Mouse (Mus musculus) G1E-ER4 (cell line): ENCODE measurements at regions not wholly inside any gene's neighbourhood (a gene's known extent, or its start where the extent isn't known, plus 50 kb on each side); places are given as distances from the start of the nearest gene placed in this dataset.

ENCODE experiments used
- GATA1 ChIP-seq: IDR thresholded peaks from one replicate; pipeline ENCODE4 v1.8.0; 2012; ENCODE audit warnings: low read length, inconsistent platforms

DNA sequence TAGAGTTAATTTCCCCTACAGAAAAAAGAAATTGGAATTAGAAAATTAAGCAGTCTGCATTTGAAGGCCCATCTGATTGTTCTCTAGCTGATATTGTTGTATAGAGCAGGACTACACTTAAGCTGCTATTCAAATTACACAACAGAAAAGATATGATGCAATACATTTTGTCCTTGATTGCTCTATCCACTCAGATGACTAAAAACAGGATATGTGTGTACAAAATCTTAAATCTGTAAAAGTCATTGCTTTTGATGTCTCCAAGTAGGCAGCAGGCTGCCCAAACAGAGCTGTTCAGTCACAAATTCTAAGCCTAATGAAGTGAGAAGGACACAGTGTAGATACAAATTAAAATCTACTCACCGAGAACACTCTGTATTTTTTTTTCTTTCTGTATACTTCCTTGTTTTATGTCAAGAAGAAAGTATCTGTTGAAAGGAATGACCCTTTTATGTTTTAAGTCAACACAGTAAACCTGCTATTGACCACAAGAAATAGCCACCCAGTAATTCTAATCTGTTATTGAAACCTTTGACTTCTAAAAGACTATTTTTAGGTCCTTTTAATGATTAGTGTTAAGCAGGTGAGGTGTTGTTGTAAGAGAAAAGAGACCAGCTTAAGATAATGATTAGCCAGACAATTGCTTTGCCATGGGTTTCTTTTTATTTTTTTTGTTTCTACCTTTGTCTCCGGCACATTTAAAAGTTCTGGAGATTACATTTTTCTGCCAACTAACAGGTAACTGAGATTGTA, 315.0 kb upstream of the Cited2 start:
- no peak for TF ChIP-seq GATA1

DNA sequence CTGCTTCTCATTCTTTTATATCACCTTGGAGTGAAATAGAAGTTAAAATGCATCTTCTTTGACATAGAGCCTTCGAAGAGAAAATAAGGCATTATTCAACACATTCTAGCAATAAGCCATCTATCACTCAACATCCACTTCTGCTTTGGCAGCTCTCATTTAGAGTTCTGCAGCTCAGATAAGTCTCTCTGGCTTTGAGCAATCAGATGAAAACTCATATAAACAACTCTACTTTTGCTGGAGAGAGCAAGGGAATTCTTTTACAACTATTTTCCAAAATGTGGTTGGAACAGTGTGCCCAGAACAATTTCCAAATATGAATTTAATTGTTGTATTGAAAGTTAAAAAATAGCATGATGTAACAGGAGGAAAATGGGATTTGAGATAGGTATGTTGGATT, 314.2 kb upstream of the Cited2 start:
- TF ChIP-seq GATA1 = no peak

- TF ChIP-seq GATA1 = no peak
Measured at GRCm38 (mm10) chr10:17411300-17411987, 311.6 kb upstream of the Cited2 start.

DNA sequence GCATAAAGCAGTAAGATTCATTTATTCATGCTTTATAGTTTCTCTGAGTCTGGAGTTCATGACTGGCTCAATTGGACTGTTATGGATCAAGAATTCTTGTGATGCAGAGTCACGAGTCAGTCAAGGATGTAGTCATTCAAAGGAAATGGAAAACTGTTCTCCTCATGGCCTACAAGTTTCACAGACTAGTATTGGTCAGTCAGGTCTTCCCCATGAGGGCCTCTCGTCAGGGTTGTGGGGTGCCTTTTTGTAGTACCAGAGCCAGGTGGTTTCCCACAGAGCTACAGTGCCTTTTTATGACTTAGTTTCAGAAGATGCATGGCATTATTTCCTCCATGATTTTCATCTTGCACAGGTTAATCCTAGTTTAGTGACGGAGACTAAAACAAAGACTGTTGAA, 307.9 kb upstream of the Cited2 start:
- no peak for TF ChIP-seq GATA1

GRCm38 (mm10) chr10:17416121-17416520, 306.9 kb upstream of the Cited2 start:
- TF ChIP-seq GATA1 = no peak

- TF ChIP-seq GATA1 = no peak
Measured at GRCm38 (mm10) chr10:17417394-17417793, 305.6 kb upstream of the Cited2 start.

DNA sequence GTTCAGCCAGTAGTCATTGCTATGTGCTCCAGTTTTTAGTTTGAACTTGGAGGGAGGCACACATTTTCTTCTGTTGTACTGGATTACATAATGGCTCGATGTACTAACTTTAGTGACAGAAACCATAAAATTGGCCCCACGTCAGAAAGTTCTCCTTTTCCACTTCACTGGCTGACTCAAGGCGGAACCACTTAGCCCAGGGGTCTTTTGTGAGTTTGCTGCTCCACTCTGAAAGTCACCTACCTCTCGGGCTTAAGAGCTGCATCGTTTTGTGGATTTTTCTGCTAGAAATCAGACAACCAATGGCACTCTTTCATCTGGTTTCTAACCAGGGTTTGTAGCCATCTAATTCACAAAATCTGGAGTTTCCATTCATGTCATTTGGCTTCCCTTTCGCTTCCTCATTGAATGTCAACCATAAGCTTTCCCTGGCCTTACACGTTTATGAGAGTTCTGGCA, 304.8 kb upstream of the Cited2 start:
- TF ChIP-seq GATA1 = no peak

GRCm38 (mm10) chr10:17423584-17424278, 299.3 kb upstream of the Cited2 start:
- no peak for TF ChIP-seq GATA1

GRCm38 (mm10) chr10:17426197-17426596, 296.8 kb upstream of the Cited2 start:
- TF ChIP-seq GATA1 = no peak

DNA sequence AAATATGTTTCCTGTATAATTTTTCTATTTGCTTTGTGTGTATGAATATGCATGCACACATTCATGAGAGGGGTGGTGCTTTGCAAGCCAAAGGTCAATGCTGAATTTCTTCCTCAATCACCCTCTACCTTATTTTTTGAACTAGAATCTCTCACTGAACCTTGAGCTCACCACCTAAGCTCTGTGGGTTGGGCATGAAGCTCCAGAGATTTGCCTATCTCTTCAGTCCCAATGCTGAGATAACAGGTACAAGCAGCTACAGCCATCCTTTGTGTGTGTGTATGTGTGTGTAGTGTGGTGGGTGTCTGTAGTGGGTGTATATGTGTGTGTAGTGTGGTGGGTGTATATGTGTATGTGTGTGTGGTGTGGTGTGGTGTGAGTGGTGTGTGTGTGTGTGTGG, 295.7 kb upstream of the Cited2 start:
- no peak for TF ChIP-seq GATA1

- TF ChIP-seq GATA1 = no peak
Measured at GRCm38 (mm10) chr10:17428315-17428714, 294.7 kb upstream of the Cited2 start.

DNA sequence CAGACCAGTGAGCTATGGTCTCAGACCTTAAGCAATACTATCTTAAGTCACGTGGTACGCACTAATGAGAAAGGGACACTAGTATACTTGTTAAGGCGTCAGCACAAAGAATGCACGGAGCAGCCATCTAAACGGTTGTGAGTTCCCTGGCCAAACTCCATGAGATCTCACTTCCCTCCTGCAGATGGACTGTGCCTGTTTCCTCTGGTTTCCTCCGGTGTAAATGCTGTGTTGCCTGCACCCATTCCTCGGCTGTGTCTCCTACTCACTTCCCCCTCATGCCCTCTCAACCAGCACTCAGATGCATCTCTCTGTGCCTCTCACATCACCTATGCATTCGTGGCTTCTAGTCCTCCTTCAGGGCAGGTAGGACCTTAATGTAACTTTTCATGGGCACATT, 291.9 kb upstream of the Cited2 start:
- no peak for TF ChIP-seq GATA1

GRCm38 (mm10) chr10:17434098-17434497, 288.9 kb upstream of the Cited2 start:
- no peak for TF ChIP-seq GATA1

- no peak for TF ChIP-seq GATA1
Measured at GRCm38 (mm10) chr10:17450240-17450639, 272.8 kb upstream of the Cited2 start.

DNA sequence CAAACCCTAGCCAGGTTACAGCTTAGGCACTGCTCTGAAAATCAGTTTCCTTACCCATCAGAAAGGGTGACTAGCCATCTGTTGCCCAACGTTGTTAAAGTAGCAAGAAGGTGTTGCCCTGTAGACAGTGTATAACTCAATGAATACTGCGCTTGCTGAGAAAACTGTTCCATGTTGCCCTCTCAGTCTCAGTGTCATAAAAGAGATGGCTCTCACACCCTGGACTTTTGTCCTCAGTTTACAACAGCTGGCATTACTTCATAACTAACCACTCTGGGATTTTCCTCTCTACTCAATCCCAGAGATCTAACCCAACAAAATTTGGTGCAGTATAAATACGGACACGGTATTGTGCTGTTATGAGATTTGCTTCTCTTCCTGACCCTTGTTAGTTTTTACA, 252.1 kb upstream of the Cited2 start:
- TF ChIP-seq GATA1 = no peak

GRCm38 (mm10) chr10:17472536-17472935, 250.5 kb upstream of the Cited2 start:
- TF ChIP-seq GATA1 = no peak
